In genomic region chr16:5496051-5496685, GRCm38 (mm10) we compare ENCODE assay signal across 18 mouse cellular contexts.
A peak's percentile ranks its signal among the peaks of the same experiment; 100 is the strongest.
DNase-seq lines count a peak whose midpoint lies in the region; ATAC-seq and TF ChIP-seq lines count a peak whose summit lies in the region.
"Had no signal": no experiment of that assay in that cellular context is flagged by ENCODE, and none has a peak within 500 bp of the region (broad histone marks: within the 10 kb centered on the region; RNA-seq: fewer than 3 reads in every experiment).

No protein-coding gene starts in this region.

- H3K4me1 ChIP-seq in forebrain, embryonic 12.5 days: peaks cover 21% of the 10 kb centered on the region; the same call in 1 of the 2 replicates
- H3K4me1 ChIP-seq in forebrain, postnatal 0 days (ENCODE audit: insufficient read depth): no peaks in the 10 kb centered on the region
- H3K4me1 ChIP-seq in embryonic facial prominence, embryonic 14.5 days (ENCODE audit: control insufficient read depth, insufficient read depth, low read length): no peaks in the 10 kb centered on the region
- H3K4me1 ChIP-seq in kidney, embryonic 16.5 days (ENCODE audit: insufficient read depth, low read length): peaks cover 18% of the 10 kb centered on the region; the same call in 1 of the 2 replicates
- H3K4me1 ChIP-seq: heart, embryonic 10.5 days; limb, embryonic 15.5 days; lung, embryonic 15.5 days; stomach, embryonic 15.5 days had no signal

- no peak for DNase-seq in forebrain, postnatal 0 days
- DNase-seq in A20 (ENCODE audit: low read depth, low spot score): peak; percentile 90
- DNase-seq in embryonic facial prominence, embryonic 14.5 days (ENCODE audit: low spot score): peak; percentile 41
- no peak for DNase-seq in ovary, postnatal 10 days (ENCODE audit: low spot score)
- DNase-seq in cerebellum, adult 8-10 months: no peak
- DNase-seq in urinary bladder, postnatal 36 days (ENCODE audit: low spot score in 2 of 2): no peak
- DNase-seq: adrenal gland, postnatal 10 days; gastrocnemius, postnatal 10 days; heart, postnatal 36 days; right cerebral cortex, postnatal 25 days; thymus, postnatal 4 days had no signal

- no peak overlapping the region for H3K27ac ChIP-seq in forebrain, embryonic 12.5 days
- no peak overlapping the region for H3K27ac ChIP-seq in forebrain, postnatal 0 days (ENCODE audit: low read depth, low read length)
- no peak overlapping the region for H3K27ac ChIP-seq in embryonic facial prominence, embryonic 14.5 days (replicated peaks; ENCODE audit: low read depth, low read length)
- H3K27ac ChIP-seq in kidney, embryonic 16.5 days (ENCODE audit: low read length): peak overlapping the region; percentile 60
- H3K27ac ChIP-seq: heart, embryonic 10.5 days; left cerebral cortex, adult 2 months; limb, embryonic 15.5 days; lung, embryonic 15.5 days; stomach, embryonic 15.5 days had no signal

- no peak overlapping the region for H3K4me2 ChIP-seq in forebrain, embryonic 12.5 days
- H3K4me2 ChIP-seq in forebrain, postnatal 0 days (ENCODE audit: low read depth): no peak overlapping the region
- no peak overlapping the region for H3K4me2 ChIP-seq in embryonic facial prominence, embryonic 14.5 days (ENCODE audit: low read depth, low read length)
- H3K4me2 ChIP-seq in kidney, embryonic 16.5 days (replicated peaks; ENCODE audit: low read depth, low read length): no peak overlapping the region
- H3K4me2 ChIP-seq: limb, embryonic 15.5 days; lung, embryonic 15.5 days; stomach, embryonic 15.5 days had no signal

- no peak overlapping the region for H3K9ac ChIP-seq in forebrain, embryonic 12.5 days
- no peak overlapping the region for H3K9ac ChIP-seq in forebrain, postnatal 0 days
- no peak overlapping the region for H3K9ac ChIP-seq in embryonic facial prominence, embryonic 14.5 days (ENCODE audit: low read depth, low read length)
- no peak overlapping the region for H3K9ac ChIP-seq in kidney, embryonic 16.5 days (replicated peaks; ENCODE audit: low read length)
- H3K9ac ChIP-seq: limb, embryonic 15.5 days; lung, embryonic 15.5 days; stomach, embryonic 15.5 days had no signal

- WGBS in forebrain, embryonic 12.5 days: 54% methylated on average over 2 of the region's 2 CpGs
- 44% methylated on average over 2 of the region's 2 CpGs for WGBS in forebrain, postnatal 0 days
- WGBS in embryonic facial prominence, embryonic 14.5 days: 66% methylated on average over 2 of the region's 2 CpGs
- 80% methylated on average over 2 of the region's 2 CpGs for WGBS in kidney, embryonic 16.5 days

- H3K27me3 ChIP-seq in forebrain, embryonic 12.5 days: no peaks in the 10 kb centered on the region
- H3K27me3 ChIP-seq in forebrain, postnatal 0 days (ENCODE audit: insufficient read depth, low read length): no peaks in the 10 kb centered on the region
- H3K27me3 ChIP-seq in embryonic facial prominence, embryonic 14.5 days (replicated peaks; ENCODE audit: control insufficient read depth, insufficient read depth, low read length): no peaks in the 10 kb centered on the region
- H3K27me3 ChIP-seq in kidney, embryonic 16.5 days (ENCODE audit: insufficient read depth, low read length): no peaks in the 10 kb centered on the region
- H3K27me3 ChIP-seq: limb, embryonic 15.5 days; lung, embryonic 15.5 days; stomach, embryonic 15.5 days had no signal

- peak; percentile 73; the same call in 1 of the 2 replicates for ATAC-seq in forebrain, embryonic 12.5 days (ENCODE audit: low FRiP score)
- ATAC-seq in forebrain, postnatal 0 days: no peak
- peak; percentile 57; the same call in 1 of the 2 replicates for ATAC-seq in embryonic facial prominence, embryonic 14.5 days (ENCODE audit: low read depth)
- peak; percentile 75; the same call in 1 of the 2 replicates for ATAC-seq in kidney, embryonic 16.5 days (ENCODE audit: low FRiP score, low TSS enrichment)

- H3K9me3 ChIP-seq in forebrain, embryonic 12.5 days: no peaks in the 10 kb centered on the region
- no peaks in the 10 kb centered on the region for H3K9me3 ChIP-seq in forebrain, postnatal 0 days (ENCODE audit: low read length)
- H3K9me3 ChIP-seq in embryonic facial prominence, embryonic 14.5 days (ENCODE audit: control insufficient read depth, low read length): no peaks in the 10 kb centered on the region
- no peaks in the 10 kb centered on the region for H3K9me3 ChIP-seq in kidney, embryonic 16.5 days (ENCODE audit: low read length)
- H3K9me3 ChIP-seq: heart, embryonic 10.5 days; limb, embryonic 15.5 days; lung, embryonic 15.5 days; stomach, embryonic 15.5 days had no signal

- H3K36me3 ChIP-seq in forebrain, embryonic 12.5 days (replicated peaks): no peaks in the 10 kb centered on the region
- H3K36me3 ChIP-seq in forebrain, postnatal 0 days (ENCODE audit: insufficient read depth): no peaks in the 10 kb centered on the region
- H3K36me3 ChIP-seq in embryonic facial prominence, embryonic 14.5 days (ENCODE audit: control insufficient read depth, insufficient read depth, low read length): no peaks in the 10 kb centered on the region
- no peaks in the 10 kb centered on the region for H3K36me3 ChIP-seq in kidney, embryonic 16.5 days (ENCODE audit: insufficient read depth, low read length)
- H3K36me3 ChIP-seq: heart, embryonic 10.5 days; limb, embryonic 15.5 days; lung, embryonic 15.5 days; stomach, embryonic 15.5 days had no signal

- no peak for TF ChIP-seq CTCF in forebrain, postnatal 0 days (IDR thresholded peaks at IDR 0.05; ENCODE audit: low read depth)

- H3K4me3 ChIP-seq in forebrain, embryonic 12.5 days (replicated peaks): no peak overlapping the region
- no peak overlapping the region for H3K4me3 ChIP-seq in forebrain, postnatal 0 days (ENCODE audit: low read depth, low read length)
- H3K4me3 ChIP-seq in embryonic facial prominence, embryonic 14.5 days (ENCODE audit: low read depth, low read length): no peak overlapping the region
- no peak overlapping the region for H3K4me3 ChIP-seq in kidney, embryonic 16.5 days (ENCODE audit: low read length)
- H3K4me3 ChIP-seq: heart, embryonic 10.5 days; left cerebral cortex, adult 2 months; limb, embryonic 15.5 days; lung, embryonic 15.5 days; stomach, embryonic 15.5 days had no signal

Comparison
In these comparisons a context has a peak if more than half of its experiments do, and no peak if none do; other contexts are left out.
1. DNase-seq: peak in A20 (single experiment) and embryonic facial prominence, embryonic 14.5 days (single experiment); none in forebrain, postnatal 0 days (single experiment), ovary, postnatal 10 days (single experiment), cerebellum, adult 8-10 months (single experiment) and urinary bladder, postnatal 36 days (0 of 2).